Mouse (Mus musculus) hindbrain, embryonic 16.5 days (tissue): ENCODE results near the gene Vmn2r27. TPM values are rescaled to one million over a fixed set of nuclear protein-coding genes. Genes with fewer than 3 reads are reported as not detected.

ENCODE experiments used
- ATAC-seq: fragments of 200-750 bp; cut with Nextera tagmentation; 2 replicates; pipeline ENCODE4 v1.8.0; 2017; ENCODE audit warnings: moderate TSS enrichment, moderate library complexity
- H3K27ac ChIP-seq: fragments of 300-500 bp; sonication (generic); 2 replicates; pipeline ENCODE4 v1.5.1; 2014; ENCODE audit warnings: low read depth, mild to moderate bottlenecking, control low read depth, low read length, moderate library complexity
- H3K27me3 ChIP-seq: fragments of 300-500 bp; sonication (generic); replicated peaks from 2 replicates; pipeline ENCODE4 v1.6.1; 2014; ENCODE audit warnings: low read length; ENCODE audit not compliant: control insufficient read depth, insufficient read depth
- H3K36me3 ChIP-seq: fragments of 300-500 bp; sonication (generic); 2 replicates; pipeline ENCODE4 v1.6.1; 2014; ENCODE audit warnings: mild to moderate bottlenecking, low read length, moderate library complexity, mixed read lengths; ENCODE audit not compliant: control insufficient read depth, insufficient read depth
- H3K4me1 ChIP-seq: fragments of 300-500 bp; sonication (generic); 2 replicates; pipeline ENCODE4 v1.6.1; 2014; ENCODE audit warnings: low read depth, low read length; ENCODE audit not compliant: control insufficient read depth, insufficient read depth
- H3K4me2 ChIP-seq: fragments of 300-500 bp; sonication (generic); 2 replicates; pipeline ENCODE4 v1.6.1; 2014; ENCODE audit warnings: mild to moderate bottlenecking, low read length, control low read depth, moderate library complexity
- H3K4me3 ChIP-seq: fragments of 300-500 bp; sonication (generic); 2 replicates; pipeline ENCODE4 v1.5.1; 2014; ENCODE audit warnings: mild to moderate bottlenecking, low read length, control low read depth, moderate library complexity
- H3K9ac ChIP-seq: fragments of 300-500 bp; sonication (generic); 2 replicates; pipeline ENCODE4 v1.6.1; 2014; ENCODE audit warnings: low read depth, mild to moderate bottlenecking, control low read depth, low read length, moderate library complexity
- H3K9me3 ChIP-seq: fragments of 300-500 bp; sonication (generic); 2 replicates; pipeline ENCODE4 v1.6.1; 2014; ENCODE audit warnings: mild to moderate bottlenecking, low read length, moderate library complexity; ENCODE audit not compliant: control insufficient read depth
- WGBS: fragments of 180-500 bp; shearing (Covaris S2); extraction: QIAGEN DNeasy Blood & Tissue Kit; methylation state at CpG from one replicate; pipeline ENCODE4 v1.1.7; 2014; 5-methylcytosine and 5-hydroxymethylcytosine counted together
- polyA plus RNA-seq: library from polyadenylated mRNA; unstranded; fragments of >200 nt; fragmentation: Nextera tagmentation; extraction: Ambion mirVana; gene quantifications from 2 replicates; pipeline ENCODE4 v1.2.1, GENCODE M21; 2015

Gene Vmn2r27
- not detected in 2 replicates for polyA plus RNA-seq

DNA sequence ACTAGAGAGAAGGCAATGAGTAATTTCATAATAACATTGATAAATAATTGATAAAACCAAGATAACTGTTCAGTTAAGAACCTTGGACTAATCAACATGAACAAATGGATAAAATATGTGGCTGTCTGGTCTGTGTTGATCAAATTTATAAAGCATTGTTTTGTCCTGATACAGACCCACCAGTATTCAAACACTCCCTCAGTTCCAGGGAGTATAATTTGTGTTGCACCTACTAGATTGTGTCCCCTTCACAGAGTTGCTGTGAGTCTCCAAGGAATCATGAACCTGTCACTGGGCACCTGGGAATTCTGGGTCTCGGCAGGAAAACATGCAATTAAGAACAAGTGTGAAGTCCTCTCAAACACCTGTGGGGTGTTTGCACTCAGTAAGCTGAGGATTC lies at the start of gene Vmn2r27:
TSS of gene Vmn2r27 (minus strand) at position 101 of the 400 bp plus-strand sequence.
- no peak within 1 kb of the TSS for H3K4me2 ChIP-seq
- H3K4me1 ChIP-seq = no peaks in the 10 kb centered on the region
- no peaks in the 10 kb centered on the region for H3K36me3 ChIP-seq
- H3K9me3 ChIP-seq = no peaks in the 10 kb centered on the region
- WGBS = 86% methylated on average over 1 of the region's 1 CpGs
- H3K9ac ChIP-seq = no peak within 1 kb of the TSS
- ATAC-seq = no peak
- no peak within 1 kb of the TSS for H3K27ac ChIP-seq
- H3K4me3 ChIP-seq = no peak within 1 kb of the TSS
- H3K27me3 ChIP-seq = no peaks in the 10 kb centered on the region

DNA sequence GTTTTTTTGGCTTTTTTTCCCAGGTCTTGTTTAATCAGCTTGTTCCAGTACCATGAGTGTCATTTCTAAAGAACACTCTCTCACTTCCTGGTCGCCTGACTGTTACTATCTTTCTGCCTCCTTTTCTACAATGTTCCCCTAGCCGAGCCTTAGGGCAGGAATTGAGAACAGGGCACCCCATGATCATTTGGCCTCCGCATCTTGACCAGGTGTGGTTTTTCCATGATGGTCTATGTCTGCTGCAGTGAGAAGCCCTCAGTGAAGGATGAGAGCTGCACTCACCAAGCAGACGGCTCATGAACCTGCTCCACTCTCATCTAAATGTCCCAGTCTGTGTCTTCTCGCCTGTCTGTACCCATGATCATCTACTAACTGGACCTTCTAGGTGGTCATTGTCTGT lies 46.6 kb upstream of the Vmn2r27 start:
- ATAC-seq = no peak

DNA sequence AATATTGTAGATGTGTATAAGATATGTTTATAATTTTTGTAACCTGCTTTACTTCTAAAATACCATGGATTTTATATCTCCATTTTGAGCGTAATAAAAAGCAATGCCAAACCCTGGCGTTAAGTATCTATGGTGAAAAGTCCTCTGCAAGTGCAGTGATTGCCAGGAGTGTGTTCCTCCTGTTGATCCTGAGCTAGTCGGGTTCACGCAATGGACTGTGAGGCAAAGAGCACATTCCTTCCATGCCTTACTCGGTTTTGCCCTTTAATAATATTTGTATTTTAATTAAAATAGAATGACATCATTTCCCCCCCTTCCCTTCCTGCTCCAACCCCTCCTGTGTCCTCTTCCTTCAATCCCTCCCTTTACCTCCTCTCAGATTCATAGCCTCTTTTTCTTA lies 46.0 kb upstream of the Vmn2r27 start:
- Histone ChIP-seq H3K27me3 (no peaks in the 10 kb centered on the region), H3K9ac (no peak overlapping the region), H3K27ac (no peak overlapping the region), H3K36me3 (no peaks in the 10 kb centered on the region), H3K4me1 (no peaks in the 10 kb centered on the region), H3K9me3 (no peaks in the 10 kb centered on the region), H3K4me2 (no peak overlapping the region), H3K4me3 (no peak overlapping the region)
- ATAC-seq = no peak
- WGBS = 89% methylated on average over 5 of the region's 5 CpGs

More for the DNA sequence above, 46.6 kb upstream of the Vmn2r27 start:
- Histone ChIP-seq H3K36me3 (no peaks in the 10 kb centered on the region), H3K4me1 (no peaks in the 10 kb centered on the region), H3K27ac (no peak overlapping the region), H3K4me2 (no peak overlapping the region), H3K4me3 (no peak overlapping the region), H3K27me3 (no peaks in the 10 kb centered on the region), H3K9ac (no peak overlapping the region), H3K9me3 (no peaks in the 10 kb centered on the region)
- WGBS = 82% methylated on average over 5 of the region's 5 CpGs

DNA sequence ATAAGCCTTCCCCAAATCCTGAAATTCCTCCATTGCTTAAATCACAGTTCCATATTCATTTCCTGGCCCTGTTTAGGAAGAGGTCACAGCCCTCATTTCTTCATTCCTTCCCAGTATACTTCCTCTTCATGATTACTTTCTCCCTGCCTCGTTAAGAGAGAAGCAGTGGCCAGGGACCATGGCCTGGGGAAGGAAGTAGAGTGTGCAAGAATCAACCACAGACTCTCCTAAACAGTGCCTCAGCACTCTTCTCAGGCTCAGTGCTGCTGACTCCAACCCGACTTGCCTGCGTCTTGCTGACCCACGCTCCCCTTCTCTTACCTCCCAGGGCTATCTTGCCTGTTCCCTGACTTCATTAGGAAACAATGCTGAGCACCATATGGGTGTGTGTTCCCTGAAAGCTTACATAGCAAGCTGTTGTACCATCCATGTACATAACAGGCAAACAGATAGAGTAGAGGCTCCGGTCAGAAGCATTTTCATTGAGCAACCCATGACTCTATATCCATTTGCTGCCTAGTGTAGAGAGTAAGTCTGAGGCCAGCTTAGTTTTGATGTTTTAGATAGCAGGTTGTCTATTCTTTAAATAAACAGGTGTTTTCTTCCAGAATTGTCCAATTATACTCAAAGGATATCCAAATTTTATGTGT lies 41.7 kb upstream of the Vmn2r27 start:
- 84% methylated on average over 5 of the region's 5 CpGs for WGBS

DNA sequence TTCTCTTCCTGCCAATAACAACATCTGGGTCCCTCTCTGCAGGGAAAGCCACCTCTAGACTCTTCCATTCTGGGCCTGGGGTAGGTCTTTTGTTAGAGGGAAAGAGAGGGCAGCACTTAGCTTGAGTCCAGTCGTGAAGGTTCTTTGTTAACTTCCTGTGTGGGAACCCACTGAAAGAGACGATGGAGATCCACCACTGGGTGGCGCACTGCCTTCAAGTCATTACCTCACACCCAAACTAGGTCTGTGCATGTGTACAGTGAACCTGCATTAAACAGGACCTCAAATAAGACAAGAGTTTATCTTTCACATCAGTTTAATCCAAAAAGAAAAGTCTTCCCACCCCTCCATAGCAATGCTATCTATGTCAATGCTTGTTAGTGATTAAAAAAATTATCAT lies 31.0 kb upstream of the Vmn2r27 start:
- no peaks in the 10 kb centered on the region for H3K36me3 ChIP-seq
- no peaks in the 10 kb centered on the region for H3K27me3 ChIP-seq
- no peak overlapping the region for H3K4me2 ChIP-seq
- H3K4me1 ChIP-seq = no peaks in the 10 kb centered on the region
- H3K9ac ChIP-seq = no peak overlapping the region
- no peak overlapping the region for H3K27ac ChIP-seq
- no peaks in the 10 kb centered on the region for H3K9me3 ChIP-seq
- no peak overlapping the region for H3K4me3 ChIP-seq
- 0% methylated on average over 3 of the region's 3 CpGs for WGBS
- peak; percentile 58; the same call in 1 of the 2 replicates for ATAC-seq

More for the DNA sequence above, 41.7 kb upstream of the Vmn2r27 start:
- Histone ChIP-seq H3K4me3 (no peak overlapping the region), H3K27me3 (no peaks in the 10 kb centered on the region), H3K9ac (no peak overlapping the region), H3K27ac (no peak overlapping the region), H3K9me3 (no peaks in the 10 kb centered on the region), H3K4me2 (no peak overlapping the region), H3K36me3 (no peaks in the 10 kb centered on the region), H3K4me1 (no peaks in the 10 kb centered on the region)
- no peak for ATAC-seq

DNA sequence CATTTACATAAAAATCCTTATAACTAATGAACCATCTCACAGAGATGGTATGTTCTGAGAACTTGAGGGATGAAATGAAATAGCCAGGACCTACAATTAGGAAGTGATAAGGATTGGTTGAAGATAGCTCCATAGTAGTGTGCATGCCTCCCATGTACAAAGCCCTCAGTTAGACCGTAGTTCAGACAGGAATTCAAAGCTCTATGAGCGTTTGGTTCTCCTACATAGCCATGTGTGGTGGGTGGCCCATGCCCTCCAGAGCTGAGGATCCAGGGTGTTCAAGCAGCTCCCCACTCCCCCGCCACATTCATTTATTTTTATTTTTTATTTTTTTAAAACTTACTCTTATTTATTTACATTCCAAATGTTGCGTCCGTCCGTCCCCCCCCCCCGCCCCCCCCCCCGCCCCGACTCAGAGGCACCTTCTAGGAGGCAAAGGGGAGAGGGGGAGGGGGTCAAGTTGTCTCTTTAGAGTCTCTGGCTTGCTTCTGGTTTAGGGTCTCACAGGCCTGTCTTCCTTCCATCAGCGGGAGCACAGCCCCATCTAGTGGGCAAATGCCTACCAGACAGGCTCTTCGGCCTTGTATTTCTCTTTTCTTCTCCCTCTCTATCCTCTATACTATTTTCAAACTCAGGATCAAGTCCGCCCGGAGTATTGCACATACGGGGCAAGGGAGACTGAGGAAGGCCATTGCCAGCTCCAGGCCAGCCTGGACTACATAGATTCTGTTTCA lies 28.7 kb upstream of the Vmn2r27 start:
- peak; percentile 95 for ATAC-seq
- Histone ChIP-seq H3K9me3 (no peaks in the 10 kb centered on the region), H3K9ac (no peak overlapping the region; the same call in 1 of the 2 replicates), H3K27me3 (no peaks in the 10 kb centered on the region), H3K27ac (no peak overlapping the region), H3K4me2 (0 out of 2 replicates have a peak overlapping the region, but pooled peaks have one; percentile 10), H3K4me3 (no peak overlapping the region), H3K4me1 (no peaks in the 10 kb centered on the region), H3K36me3 (no peaks in the 10 kb centered on the region)
- WGBS = 31% methylated on average over 12 of the region's 14 CpGs

DNA sequence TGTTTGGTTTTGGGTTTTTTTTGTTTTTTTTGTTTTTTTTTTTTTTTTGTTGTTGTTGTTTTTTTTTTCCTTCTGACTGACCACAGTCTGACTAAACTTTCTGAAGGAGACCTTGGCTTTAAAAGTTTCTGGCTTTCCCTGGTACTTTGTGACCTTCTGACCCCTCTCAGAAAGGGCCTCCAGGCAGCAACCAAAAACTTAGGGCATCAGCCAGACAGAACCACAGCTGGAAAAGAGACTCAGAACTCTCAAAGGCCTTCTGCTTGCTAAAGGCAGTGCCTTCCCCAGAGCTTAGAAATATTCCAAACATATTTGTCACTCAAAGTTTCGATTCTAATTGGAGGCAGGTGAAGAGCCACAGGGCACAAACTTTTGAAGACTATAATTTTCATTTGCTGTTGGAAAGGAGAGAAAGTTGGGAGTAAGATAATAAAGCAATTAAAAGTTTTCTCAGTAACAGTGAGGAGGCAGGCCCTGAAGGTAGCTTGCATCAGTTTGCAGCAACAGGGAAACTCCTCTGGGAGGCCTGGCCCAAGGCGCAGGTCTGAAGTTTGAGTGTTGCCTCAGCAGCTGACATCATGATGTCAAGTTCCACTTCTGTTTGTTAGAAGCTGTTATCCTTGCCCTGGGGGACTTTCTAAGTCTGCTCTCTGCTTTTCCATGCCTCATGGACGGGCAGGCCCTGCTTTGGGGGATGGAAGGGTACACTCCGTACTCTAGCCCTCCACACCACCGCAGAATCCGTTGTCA lies 24.2 kb upstream of the Vmn2r27 start:
- H3K4me3 ChIP-seq = no peak overlapping the region
- 60% methylated on average over 6 of the region's 6 CpGs for WGBS
- H3K9me3 ChIP-seq = no peaks in the 10 kb centered on the region
- H3K27me3 ChIP-seq = no peaks in the 10 kb centered on the region
- no peak overlapping the region for H3K27ac ChIP-seq
- H3K9ac ChIP-seq = no peak overlapping the region
- no peak overlapping the region for H3K4me2 ChIP-seq
- no peaks in the 10 kb centered on the region for H3K36me3 ChIP-seq
- no peaks in the 10 kb centered on the region for H3K4me1 ChIP-seq
- no peak for ATAC-seq

DNA sequence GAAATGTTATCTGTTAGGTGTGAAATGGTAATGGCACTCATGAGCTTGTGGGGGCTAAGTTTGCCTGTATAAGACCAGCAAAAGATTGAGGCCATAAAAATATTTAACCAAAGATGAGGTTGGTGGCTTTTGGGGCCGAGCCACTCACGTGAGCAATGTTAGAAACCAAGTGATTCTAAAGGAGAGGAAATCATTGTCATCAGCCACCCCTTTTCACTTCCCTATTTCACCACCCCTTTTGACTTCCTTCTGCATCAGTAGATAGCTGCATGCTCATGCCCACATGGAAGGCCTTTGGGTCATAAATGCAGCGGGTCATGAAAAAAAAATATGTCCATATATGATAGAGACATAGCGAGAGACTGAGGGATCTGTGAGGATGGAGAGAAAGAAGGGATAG lies 29.5 kb downstream of the Vmn2r27 start:
- Histone ChIP-seq H3K4me3 (no peak overlapping the region), H3K27me3 (no peaks in the 10 kb centered on the region), H3K4me1 (no peaks in the 10 kb centered on the region), H3K9ac (no peak overlapping the region), H3K36me3 (no peaks in the 10 kb centered on the region), H3K27ac (no peak overlapping the region), H3K4me2 (no peak overlapping the region), H3K9me3 (no peaks in the 10 kb centered on the region)
- WGBS = 88% methylated on average over 4 of the region's 4 CpGs
- ATAC-seq = no peak
